Mouse (Mus musculus) v-Abl transformed pro-B cells (cell line): ENCODE measurements around the gene Fcgrt.

ENCODE experiments used
- in situ Hi-C, 2 experiments: fragments of 400-800 bp; cut with MboI; formaldehyde crosslinking; loops; one replicate each; pipeline ENCODE4 v1.15.1; 2025; ENCODE audit not compliant: unreplicated experiment in 2 of 2

The Fcgrt gene

DNA sequence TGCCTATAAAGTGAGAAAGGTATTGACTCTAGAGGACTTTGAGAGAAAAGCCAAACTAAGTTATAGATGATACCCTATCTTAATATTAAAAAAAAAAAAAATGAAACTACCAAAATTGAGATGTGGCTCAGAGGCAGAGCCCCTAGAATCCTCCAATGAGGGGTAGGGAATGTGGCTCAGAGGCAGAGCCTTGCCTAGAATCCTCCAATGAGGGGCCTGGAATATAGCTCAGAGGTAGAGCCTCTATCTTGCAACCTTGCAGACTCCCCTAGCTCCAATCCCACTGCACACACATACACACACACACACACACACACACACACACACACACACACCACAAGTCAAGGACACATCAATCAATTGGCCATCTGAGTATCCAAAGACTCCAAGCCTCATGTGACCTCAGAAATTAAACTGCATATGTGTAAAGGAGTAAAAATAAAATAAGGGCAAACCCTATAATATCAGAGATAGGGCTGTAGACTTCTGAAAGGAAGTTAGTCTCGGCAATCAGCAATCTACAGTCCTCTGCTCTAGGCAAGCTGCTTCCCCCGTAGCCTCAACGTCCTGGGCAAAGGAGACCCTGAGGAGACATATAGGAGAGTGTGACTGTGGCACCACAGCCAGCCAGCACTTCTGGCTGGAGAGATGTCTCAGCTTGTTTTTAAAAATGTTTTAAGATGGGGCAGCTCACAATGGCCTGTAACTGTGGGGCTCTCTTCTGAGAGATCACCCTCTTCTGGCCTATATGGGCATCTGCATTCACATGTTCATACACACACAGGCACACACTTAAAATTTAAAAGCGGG lies 36.3 kb downstream of the Fcgrt start:
- in situ Hi-C loops: loop anchor here in 1 of 2 experiments (5.0 kb wide), 1 partner anchor 80 kb away; the partner anchor contains the start of gene Prmt1

DNA sequence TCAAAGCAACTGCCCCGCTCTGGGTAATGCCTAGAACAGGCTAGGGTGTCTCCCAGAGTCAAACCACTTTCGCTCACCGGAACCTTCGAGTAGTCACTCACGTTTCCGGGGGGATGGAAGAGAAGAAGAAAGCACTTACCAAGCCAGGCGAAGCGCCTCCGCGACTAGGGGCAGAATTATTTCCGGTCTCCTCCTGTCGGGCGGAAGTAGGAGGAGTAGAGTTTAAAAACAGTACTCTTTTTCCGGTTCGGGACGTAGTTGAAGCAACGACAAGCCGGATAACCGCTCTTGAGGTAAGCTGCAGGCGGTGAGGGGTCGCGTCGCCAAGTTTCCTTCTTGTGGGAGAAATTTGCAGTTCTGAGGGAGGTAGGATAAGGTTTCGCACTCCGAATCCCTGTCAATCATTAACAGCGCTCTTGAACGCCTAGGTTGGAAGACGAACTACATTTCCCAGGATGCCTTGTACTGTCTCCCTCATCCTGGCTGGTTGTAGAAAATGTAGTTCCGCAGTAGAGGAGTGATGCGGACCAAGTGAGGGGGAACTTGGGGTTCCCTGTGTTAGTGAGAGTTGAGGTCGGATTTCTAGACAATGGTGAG lies 41.3 kb downstream of the Fcgrt start, which contains the start of the genes Nosip and Prrg2:
Nosip (plus strand) TSS at position 191 of the 597 bp plus-strand sequence.
Prrg2 (minus strand) TSS at position 439 of the 597 bp plus-strand sequence.
- in situ Hi-C loops: no loop called here

DNA sequence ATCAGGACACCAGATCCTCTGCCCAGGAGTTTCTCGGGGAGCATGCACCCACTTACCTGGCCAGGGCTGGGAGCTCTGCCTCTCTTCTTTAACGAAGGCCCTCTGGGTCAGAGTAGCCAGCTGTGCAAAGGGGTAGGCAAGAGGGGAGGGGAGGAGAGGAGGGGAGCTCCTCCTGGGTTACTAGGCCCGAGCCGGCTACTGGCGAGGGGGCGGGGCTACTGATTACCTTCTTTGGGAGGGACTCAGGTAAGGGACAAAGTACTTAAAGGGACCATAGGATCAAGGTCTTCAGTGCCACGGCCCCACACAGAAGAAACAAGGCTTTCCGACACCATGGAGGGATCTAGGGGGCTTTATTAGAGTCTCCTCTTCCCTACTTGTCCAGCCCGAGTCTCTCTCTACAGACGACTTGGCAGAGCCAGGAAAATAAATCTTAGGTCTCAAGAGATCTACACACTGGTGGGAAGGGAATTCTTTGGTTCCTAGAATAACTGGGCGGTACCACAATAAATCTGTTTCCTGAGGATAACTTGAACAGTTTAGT lies 42.0 kb downstream of the Fcgrt start:
- in situ Hi-C loops: no loop called here

DNA sequence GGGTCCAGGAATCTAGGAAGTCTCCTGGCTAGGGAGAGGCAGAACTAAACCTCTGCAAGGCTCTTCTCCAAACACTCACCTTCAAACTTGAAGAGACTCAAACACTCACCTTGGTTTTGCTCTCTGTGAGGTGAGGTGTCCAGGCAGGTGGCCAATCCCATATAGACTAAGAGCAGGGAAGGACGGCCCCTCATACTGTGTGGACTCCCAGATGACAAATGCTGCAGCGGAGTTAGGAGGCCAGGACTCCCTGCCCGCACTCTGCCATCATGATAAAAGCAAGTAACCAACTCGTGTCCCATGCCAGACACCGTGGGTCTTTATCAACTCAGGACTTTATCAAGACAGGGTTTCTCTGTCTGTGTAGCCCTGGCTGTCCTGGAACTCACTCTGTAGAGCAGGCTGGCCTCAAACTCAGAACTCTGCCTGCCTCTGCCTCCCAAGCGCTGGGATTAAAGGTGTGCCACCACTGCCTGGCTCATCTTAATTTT lies 43.0 kb downstream of the Fcgrt start:
- in situ Hi-C loops: no loop called here

GRCm38 (mm10) chr7:45058607-45059571 lies 44.8 kb downstream of the Fcgrt start:
- in situ Hi-C loops: no loop called here

GRCm38 (mm10) chr7:45056972-45057348 lies 46.7 kb downstream of the Fcgrt start:
- in situ Hi-C loops: no loop called here

DNA sequence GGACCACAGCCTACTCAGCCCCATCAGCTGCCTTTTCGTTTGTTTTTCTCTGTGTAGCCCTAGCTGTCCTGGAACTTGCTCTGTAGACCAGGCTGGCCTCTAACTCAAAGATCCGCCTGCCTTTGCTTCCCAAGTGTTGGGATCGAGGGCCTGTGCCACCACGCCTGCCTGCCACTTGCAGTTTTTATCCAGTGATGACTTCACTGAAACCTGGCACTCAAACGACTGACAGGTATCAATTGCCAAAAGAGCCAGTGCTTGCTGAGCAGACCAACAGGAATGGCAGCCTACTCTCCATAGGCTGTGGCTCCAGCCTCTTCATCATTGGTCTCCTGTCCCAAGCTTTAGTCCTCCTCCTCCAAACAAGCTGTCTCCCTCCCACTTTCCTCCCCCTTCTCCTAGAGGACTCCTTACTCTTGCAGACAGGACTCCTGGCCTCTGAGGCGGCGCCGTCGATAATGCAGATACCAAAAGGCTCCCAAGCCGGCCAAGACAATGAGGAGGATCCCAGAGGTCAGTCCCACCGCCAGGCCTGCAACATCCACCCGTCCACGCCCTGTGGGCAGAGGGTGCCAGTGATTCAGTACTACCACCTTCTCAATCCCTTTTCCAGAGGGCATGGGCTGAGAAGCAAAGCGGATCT lies 47.2 kb downstream of the Fcgrt start:
- in situ Hi-C loops: no loop called here

- in situ Hi-C loops: no loop called here
Observed at GRCm38 (mm10) chr7:45053931-45054510, 49.6 kb downstream of the Fcgrt start.

- in situ Hi-C loops: no loop called here
Observed at GRCm38 (mm10) chr7:45053117-45053930, 50.3 kb downstream of the Fcgrt start.

- in situ Hi-C loops: no loop called here
Observed at GRCm38 (mm10) chr7:45052862-45053116, 50.9 kb downstream of the Fcgrt start, which contains the start of gene Prr12. Prr12 (minus strand) TSS chr7:45052881.

- in situ Hi-C loops: no loop called here
Observed at GRCm38 (mm10) chr7:45052181-45052861, 51.3 kb downstream of the Fcgrt start.

GRCm38 (mm10) chr7:45051601-45051974 lies 52.1 kb downstream of the Fcgrt start:
- in situ Hi-C loops: no loop called here

DNA sequence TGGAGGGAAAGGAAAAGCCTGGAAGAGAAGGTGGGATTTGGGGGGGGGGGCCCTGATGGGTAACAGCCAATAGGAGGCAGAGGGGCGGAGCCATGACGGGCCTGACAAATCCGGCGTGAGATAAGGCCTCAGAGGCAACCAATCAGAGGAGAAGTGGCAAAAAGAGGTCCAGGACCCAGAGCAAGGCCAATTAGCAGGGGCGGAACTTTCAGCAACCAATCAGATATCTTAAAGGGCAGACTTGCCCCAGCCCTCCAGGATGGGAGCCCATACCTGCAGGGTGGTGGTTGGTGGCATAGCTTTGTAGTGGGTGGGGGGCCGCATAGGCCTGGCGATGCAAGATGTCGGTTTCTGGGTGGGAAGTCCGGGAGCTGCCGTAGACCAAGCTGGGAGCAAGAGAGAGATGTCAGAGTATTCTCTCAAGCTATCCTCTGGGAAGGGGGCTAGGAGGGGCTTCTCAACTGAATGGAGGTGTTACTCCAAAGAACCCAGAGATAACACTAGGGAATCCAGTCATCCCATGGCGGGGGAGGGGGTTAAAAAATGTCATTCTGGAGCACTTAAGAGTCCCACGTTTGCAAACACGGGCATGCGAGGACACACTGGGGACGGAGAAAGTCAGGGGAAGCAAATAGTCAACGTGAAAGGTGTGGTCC lies 52.6 kb downstream of the Fcgrt start:
- in situ Hi-C loops: no loop called here

- in situ Hi-C loops: no loop called here
Observed at GRCm38 (mm10) chr7:45048923-45049657, 54.6 kb downstream of the Fcgrt start.

DNA sequence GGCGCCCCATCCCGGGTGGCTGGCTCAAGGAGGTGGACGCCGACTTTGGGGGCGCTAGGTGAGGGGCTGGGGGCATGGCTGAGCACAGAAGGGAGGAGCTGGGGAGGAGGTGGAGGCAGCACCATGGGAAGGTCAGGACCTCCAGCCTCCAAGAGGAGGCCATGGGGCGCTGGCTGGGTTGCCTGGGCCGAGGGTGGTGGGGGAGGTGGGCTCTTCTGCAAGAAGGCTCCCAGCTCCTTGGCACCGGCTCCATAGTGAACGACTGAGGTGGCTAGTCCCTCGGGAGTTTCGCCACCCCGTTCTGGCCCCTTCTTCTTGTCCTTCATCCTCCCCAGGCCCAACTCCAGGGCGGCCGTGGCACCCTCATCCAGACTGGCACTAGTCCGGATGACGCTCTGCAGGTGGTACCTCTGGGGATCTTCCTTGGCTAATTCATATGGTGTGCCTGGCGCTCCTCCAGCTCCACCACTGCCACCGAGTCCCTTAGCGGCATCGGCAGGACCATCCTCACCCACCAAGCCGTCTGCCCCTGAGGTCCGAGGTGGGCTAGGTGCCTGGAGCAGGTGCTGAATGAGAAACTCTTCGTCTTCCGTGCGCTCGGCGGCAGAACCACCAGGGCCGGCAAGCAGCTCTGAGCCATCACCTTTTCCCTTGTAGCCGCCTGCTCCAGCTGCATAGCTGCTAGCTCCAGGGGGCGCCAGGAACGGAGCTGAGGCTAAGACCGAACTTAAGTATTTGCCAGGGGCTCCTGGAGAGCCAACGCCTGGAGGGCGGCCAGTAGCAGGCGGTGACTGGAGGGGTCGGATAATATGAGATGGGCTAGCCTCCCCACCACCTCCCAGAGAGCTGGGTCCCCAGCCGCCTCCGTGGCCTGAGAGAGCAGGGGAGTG lies 55.4 kb downstream of the Fcgrt start:
- in situ Hi-C loops: no loop called here

GRCm38 (mm10) chr7:45047491-45047890 lies 56.2 kb downstream of the Fcgrt start:
- in situ Hi-C loops: no loop called here
